Mouse (Mus musculus) testis, postnatal 14 days (tissue): ENCODE results near the gene Ccl5.
A peak's percentile ranks its signal among the peaks of the same experiment; 100 is the strongest.

Experiments
- DNase-seq: peaks from one replicate; pipeline ENCODE4 v3.0.0; 2021; ENCODE audit warnings: low spot score

Gene Ccl5

DNA sequence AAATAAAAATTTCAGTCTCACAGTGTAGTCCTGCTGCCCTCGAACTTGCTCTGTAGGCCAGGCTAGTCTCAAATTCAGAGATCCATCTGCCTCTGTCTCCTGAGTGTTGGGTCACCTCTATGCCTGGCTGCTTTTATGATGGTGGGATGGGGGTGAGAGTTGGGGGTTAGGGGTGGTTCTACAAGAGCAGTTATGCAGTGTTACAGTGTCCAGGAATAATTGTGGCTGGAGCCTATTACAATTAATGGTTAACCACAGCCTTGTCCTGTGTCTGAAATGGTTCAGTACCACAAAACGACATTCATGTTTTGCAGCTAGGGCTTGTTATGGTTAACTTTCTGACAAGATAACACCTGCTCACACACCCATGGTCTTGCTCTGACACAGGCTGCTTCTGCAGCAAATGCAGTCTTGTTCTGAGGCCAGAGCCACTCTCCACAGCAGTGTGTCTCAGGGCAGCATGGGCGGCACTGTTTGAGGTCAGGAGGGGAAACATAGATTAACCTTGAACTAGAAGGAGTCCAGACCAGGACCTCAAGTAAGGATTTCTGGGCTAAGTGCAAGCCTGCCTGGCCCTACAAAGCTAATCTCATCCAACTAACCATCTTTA lies 8.5 kb upstream of the Ccl5 start:
- no peak for DNase-seq

- DNase-seq, result no peak
Observed at GRCm38 (mm10) chr11:83536831-83537230, 6.5 kb upstream of the Ccl5 start.

DNA sequence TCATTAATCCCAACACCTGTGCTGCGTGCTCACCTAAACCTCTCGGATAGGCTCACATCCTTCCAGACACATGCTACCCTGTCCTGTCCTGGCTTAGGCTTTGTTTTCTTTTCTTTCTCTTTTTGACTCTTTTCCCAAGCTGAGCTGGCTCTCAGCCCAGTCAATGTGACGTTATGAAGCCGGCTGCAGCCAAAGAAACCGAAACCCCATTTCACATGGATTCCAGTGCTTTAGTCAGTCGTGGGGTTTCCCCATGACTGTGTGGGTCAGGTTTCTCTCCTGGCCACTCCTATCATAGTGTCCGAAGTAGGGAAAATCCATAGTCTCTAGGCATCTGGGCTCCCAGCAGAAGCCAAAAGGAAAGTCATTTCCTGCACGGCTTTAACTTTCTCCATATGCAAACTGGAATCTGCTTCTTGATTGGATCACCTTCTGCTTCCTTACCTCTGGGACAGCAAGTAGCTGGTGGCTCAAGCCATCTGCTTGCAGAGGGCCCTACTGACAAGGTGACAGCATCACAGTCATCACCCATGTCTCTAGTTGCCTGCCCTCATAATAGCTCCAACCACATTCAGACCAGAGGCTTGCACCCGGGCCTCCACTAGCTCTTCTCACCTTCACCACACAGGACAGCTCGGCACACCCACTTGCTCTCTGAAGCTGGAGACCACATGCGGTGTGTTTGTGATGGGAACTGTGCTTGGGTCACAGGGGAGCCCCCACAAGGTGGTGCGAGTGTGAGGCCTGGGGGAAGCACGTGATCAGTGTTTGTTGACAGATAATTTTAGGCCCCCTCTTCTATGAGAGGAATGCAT lies 4.5 kb upstream of the Ccl5 start:
- DNase-seq, result peak; percentile 22

DNA sequence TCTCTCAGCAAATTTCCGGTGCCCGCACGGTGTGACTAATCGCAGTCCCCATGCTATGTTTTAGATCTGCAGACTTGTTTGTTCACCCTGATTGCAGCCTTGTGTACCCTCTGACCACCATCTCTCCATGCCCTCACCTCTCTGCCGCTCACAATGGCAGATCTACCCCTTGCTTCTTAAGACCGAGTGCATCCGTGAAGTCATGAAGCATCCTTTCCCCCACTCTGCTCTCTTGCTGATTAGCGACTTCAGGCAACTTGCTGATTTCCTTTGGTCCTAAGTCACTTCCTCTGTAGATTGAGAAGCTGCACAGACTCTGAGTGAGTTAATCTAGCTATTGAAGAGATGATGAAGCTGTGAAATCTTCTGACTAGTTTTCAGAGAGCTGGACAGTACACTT lies 3.8 kb upstream of the Ccl5 start:
- no peak for DNase-seq

DNA sequence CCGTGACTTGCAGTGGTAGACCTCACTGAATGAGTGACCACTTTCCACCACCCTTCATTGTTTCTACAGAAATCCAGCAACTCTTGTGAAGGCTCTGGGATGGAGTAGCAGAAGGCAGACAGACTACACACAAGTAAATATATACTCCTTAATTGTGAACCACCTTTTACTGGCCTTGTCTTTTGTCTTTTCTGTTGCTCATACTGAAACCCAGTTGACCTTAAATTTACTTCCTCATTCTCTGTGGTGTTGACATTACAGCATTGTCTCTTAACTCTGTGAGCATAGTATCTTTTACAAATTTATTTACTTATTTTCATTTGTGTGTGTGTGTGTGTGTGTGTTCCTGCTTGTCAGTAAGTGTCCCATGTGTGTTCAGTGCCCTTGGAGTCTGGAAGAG lies 2.9 kb upstream of the Ccl5 start:
- no peak for DNase-seq

- DNase-seq, result no peak
Observed at GRCm38 (mm10) chr11:83529024-83529423, 1.3 kb downstream of the Ccl5 start.

DNA sequence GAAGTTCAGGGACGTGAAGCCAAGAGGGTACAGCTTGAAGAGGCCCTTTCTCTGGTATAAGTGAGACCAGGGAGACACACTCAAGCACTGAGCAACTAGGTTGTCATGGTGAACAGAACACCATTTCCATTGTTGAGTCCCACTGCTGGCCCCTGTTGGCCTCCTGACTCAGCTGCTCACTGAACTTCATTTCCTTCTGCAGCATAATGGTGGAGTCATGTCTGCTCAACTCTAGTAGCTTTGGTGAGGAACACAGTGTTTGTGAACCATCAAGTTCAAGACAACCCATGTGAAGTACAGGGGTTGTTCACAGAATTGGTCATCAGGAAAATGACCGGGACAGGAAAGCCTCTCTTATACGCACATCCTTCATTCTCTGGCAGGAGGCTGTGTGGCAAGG lies 8.2 kb downstream of the Ccl5 start, which contains the start of gene Heatr9:
Gene Heatr9, minus strand, starts transcription at position 101 of the 400 bp plus-strand sequence.
- DNase-seq, result no peak

- no peak for DNase-seq
Observed at GRCm38 (mm10) chr11:83518371-83518770, 11.9 kb downstream of the Ccl5 start.

DNA sequence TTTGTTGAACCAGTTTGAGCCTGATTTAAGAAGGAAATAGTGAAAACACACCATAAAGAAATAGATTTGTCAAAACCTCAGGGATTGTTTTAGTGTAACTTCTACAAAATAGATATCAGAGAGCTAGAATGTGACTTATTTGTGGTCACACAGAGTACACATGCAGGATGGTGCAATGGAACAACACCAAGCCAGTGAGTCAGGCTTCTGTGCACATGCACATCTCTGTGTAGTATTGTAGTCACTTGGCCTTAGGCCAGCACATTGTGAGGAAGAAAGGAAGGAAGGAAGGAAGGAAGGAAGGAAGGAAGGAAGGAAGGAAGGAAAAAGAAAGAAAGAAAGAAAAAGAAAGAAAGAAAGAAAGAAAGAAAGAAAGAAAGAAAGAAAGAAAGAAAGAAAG lies 13.2 kb downstream of the Ccl5 start:
- no peak for DNase-seq

DNA sequence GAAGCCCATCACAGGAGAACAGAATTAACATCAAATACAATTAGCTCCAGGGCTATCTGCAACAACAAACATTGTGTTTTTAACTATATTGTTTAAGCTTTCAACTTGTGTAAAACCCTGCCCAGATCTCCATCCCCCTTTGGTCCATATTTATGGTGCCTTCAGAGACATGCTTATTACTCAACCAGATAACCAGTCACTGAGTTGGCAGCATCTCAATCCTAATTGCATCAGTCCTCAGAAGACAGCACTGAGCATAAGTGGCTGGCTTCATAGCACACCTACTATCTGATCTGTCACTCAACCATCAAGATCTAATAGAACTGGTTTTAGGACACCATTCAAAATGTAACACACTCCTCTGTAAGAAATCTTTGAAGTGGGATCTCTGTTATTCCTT lies 20.8 kb downstream of the Ccl5 start:
- DNase-seq, result no peak

GRCm38 (mm10) chr11:83504308-83504707 lies 26.0 kb downstream of the Ccl5 start:
- no peak for DNase-seq

DNA sequence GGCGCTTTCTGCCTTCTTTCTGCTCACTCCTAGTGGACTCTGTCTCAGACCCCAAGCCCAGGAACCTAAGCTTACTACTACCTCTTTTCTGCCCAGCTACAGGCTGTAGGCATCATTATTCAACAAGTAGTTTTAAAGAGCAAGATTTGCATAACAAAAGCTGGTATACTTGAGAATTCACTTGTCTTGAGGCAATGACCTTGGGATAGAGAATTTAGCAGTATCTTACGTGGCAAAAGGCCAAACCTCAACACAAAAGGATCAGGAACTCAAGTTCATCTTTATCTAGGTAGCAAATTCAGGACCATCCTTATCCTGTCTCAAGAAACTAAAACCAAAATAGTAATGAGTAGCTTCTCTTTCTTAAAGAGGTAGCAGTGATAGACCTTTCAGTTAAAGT lies 34.7 kb downstream of the Ccl5 start:
- no peak for DNase-seq

DNA sequence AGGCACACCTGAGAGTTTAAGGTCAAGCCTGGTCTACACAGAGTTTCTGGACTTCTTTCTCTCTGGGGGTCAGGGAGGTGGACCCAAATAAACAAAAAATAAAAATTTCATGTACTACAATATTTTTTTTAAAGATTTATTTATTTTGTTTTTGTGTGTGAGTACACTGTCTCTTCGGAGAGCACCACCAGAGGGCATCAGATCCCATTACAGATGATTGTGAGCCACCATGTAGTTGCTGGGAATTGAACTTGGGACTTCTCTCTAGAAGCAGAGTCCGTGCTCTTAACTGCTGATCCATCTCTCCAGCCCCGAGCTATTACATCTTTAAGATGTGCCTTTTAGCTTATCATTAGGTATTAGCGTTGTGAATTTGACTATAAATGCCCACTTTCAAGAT lies 38.8 kb downstream of the Ccl5 start:
- DNase-seq, result no peak
